Mouse (Mus musculus) T-cell, adult 2 months (primary cell): Measurements from ENCODE around the gene Stk19.
"Not testable (repeated sequence)": the region's sequence is repeated elsewhere in the genome, so short reads cannot be mapped to it uniquely, and the experiment has no call there.

ENCODE experiments used
- DNase-seq: peaks from one replicate; pipeline ENCODE4 v3.0.0; 2022; ENCODE audit warnings: low spot score

Stk19 gene

DNA sequence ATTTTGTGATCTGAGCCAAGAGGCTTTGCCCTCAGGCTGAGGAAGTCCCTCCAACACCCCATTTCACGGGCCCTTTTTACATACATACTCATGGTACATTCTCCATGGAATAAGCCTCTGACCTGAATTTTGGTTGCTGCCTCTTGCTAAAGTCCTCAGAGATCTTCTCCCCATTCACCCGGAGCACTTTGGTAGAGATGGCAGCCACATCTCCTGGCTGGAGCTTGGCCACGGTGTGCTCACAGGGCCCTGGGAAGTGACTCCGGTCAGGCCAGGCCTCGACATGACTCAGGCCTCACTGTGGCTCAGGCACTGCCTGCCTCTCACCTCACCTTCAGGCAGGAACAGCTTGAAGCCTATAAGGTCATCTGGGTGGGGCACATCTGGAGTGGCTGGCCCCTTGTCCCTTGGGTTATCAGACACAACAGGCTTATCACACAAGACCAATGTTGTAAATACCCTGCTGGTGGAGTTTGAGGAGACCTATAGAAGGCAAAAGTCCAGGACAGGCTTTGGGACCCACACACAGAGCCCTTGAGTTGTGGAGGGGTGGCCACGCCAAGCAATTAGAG is 4.1 kb upstream of the Stk19 start:
- DNase-seq = no peak

DNA sequence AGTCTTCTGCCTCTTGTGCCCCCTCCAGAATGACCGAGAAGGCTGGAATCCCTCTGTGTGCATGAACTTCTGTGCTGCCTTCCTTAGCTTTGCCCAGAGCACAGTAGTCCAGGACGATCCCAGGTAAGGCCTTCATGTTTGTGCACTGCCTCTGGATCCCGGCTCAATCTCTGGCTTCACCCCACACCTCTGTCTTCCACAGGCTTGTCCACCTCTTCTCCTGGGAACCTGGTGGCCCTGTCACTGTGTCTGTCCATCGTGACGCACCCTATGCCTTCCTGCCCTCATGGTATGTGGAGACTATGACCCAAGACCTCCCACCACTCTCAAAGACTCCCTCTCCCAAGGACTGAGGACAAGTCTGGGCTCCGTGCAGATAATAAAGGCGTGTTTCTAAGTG is 2.0 kb upstream of the Stk19 start:
- no peak for DNase-seq

DNA sequence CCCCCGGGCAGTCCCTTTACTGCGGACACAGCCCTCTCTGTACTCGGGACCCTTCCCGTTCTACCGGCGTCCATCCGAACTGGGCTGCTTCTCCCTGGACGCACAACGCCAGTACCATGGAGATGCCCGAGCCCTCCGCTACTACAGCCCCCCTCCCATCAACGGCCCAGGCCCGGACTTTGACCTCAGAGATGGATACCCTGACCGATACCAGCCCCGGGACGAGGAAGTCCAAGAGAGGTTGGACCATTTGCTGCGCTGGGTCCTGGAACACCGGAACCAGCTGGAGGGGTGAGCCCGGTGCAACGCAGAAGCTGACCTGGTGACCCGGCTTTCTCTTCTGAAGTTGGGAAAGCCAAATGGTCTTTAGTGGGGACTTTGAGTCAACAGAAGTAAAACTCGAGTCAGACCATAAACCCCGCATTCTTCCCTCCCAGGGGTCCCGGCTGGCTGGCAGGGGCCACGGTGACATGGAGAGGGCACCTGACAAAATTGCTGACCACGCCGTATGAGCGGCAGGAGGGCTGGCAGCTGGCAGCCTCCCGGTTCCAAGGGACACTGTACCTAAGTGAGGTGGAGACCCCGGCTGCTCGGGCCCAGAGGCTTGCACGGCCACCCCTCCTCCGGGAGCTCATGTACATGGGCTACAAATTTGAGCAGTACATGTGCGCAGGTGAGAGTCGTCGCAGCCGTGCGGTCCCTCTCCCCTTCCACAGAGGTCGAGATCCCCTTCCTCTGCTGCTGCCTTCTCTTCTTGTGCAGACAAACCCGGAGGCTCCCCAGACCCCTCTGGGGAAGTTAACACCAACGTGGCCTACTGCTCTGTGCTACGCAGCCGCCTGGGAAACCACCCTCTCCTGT is 949 bp upstream of the Stk19 start:
- DNase-seq = no peak

DNA sequence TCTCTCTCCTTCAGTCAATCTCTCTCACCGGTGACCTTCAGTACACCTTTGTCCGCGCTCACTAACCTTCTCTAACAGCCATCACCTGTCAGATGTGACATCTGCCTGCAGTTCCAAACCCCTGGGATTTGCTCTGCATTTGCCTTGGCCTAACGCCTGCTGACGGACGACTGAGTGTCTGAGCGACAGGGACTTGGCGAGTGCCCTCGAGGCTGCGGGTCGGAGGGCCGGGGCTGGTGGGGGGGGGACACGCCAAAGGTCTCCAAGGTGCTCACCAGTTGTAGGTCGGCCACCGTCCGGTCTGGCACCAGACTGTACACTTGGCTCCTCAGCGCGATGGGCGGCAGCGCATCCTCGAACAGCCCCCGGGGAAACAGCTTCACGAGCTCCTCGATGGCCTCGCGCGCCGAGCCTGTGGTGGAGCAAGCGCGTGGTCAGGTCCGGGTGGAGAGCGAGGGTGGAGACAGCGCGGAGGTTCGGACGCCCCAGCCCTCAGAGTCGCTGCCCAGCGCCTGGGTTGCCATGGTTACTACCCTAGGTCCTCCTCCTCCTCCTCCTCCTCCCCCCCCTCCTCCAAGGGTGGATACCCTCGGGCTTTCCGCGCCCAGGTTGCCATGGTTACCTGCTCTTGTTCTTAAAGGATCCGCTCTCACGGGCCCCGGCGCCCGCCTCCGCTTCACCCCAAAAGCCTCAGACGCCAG is 440 bp downstream of the Stk19 start:
- DNase-seq = no peak

DNA sequence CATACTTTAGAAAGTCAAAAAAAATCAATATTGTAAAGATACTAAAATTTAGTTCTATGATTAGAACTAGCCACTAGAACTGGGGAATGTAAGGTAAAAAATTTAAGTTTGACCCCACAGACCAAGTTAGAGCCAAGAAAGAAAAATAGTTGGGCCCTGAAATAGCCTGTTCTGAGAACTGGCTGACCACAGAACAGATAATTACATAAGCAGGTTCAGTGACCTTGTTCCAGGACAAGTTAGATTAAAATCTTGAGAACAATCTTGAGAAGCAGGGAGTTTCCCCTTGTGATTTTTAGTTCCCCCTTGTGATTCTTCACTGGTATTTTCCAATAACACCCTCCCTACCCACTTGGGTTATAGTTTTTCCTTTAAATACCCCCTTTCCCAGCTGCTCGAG is 6.0 kb downstream of the Stk19 start:
- DNase-seq = not testable (repeated sequence)

DNA sequence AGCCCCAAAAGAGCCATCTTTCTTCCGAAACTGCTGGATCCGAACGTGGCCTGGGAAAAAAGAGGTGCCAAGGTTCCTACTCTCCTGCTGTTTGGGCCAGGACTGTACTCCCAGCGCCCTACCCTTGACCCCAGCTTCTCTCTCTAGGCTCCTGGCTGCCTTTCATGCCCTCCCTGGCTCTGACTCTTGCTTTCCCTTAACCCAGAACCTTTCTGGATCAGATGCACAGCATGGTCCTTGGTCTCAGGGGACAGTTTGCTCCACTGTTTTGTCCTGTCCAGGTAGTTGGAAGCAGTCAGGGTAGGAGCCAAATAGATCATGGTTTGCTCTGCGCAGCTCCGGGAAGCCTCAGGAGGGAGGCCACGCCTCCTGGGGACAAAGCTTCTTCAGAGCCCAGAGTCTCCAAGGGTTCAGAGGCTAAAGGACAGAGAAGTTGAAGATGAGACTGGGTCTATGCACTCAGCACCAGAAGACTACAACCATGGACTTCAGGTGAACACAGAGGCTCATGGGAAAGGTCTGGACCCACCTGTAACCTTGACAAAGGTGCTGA is 21.9 kb downstream of the Stk19 start:
- no peak for DNase-seq

DNA sequence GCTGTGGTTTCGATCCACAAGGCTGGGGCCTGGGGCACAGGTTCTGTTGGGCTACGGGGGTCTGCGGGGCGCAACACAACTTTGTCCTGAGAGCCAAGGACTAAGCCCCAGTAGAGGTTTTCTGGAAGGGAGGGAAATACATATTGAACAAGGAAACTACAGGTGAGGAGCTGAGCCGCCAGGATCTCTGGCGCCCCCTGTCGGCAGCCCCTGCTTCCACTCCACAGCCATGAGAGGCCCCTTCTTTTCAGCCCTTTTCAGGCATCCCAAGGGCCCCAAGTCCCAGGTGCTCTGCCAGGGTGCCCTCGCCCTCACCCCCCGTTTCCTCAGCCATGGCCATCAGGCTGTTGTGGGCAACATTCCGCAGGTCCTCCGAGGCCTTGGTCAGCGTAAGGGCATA is 23.0 kb downstream of the Stk19 start:
- peak; percentile 29 for DNase-seq

DNA sequence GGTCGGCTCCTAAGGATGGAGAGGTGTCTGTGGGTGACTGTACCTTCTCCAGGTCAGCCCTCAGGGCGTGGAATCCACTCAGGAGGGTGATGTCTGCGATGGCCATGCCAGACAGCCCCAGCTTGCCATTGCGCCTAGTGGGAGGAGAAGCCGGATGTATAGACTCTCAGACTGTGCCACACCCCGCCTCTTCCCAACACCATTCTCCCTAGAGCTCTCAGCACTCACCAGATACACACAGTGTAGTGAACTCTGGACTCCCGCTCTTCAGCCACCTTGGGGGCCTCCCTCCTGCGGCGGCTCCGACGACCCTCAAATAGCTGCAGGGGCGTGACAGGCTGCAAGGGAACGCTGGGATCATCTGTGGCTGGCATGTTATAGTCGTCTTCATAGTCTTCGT is 25.5 kb downstream of the Stk19 start:
- no peak for DNase-seq

DNA sequence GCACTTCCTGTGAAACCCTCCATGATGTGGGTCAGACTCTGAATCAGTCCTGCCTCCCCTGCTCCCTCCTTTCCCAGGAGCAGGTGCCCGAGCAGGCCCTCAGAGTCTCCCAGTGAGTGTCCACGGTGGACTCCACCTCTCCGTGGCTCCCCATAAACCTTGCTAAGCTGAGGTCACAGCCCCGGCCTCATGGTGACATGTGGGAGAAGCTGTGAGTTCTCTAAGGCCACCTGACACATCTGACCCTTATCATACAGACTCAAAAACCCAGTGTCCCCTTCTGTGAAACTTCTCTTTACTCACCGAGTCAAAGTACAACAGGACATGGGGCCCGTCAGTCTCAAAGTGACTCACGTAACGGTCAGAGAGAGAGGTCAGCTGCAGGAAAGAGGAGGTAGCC is 25.9 kb downstream of the Stk19 start:
- DNase-seq = not testable (repeated sequence)

DNA sequence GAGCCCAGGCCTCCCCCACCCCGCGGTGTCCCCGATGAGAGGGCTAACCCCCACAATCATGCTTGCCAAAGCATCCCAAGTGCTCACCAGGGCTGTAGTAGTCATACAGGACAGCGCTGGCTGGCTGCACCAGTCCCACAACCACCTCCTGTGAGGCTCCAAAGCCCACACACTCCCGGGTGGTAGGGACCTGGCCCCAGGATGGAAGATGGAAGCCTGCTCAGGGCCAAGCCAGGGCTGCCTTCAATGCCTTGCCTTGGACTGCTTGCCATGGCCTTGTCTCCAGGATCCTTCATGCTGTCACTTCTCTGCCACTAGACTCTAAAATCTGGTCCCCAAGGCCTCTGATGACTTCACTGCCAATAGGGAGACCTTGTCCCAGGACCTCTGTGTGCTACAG is 26.3 kb downstream of the Stk19 start:
- DNase-seq = not testable (repeated sequence)

DNA sequence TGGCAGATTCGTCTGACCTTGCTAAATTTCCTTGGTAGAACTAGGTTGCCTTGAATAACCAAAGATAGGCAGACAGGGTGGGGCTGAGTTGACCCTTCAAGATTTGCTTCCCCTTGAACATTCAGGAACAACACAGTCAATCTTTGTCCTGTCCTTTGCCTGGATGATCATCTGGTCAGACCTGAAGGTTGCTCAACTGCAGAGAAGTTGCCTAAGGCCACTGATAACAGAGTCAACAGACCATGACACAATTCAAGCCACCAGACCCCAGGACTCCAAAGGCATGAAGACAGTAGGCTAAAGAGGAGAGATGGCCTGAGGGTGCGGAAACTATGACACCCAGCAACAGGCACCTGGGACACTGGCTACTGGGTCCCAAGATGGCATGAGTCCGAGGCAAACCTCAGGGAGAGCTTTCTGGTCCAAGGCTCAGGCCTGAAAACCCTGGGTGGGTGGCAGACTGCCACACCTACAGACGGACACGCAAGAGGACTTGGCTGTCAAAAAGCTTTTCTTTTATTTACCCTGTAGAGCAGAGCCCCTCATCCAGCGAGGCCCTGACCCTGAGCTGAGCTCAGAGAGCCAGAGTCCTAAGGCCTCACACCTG is 28.0 kb downstream of the Stk19 start:
- DNase-seq = no peak

DNA sequence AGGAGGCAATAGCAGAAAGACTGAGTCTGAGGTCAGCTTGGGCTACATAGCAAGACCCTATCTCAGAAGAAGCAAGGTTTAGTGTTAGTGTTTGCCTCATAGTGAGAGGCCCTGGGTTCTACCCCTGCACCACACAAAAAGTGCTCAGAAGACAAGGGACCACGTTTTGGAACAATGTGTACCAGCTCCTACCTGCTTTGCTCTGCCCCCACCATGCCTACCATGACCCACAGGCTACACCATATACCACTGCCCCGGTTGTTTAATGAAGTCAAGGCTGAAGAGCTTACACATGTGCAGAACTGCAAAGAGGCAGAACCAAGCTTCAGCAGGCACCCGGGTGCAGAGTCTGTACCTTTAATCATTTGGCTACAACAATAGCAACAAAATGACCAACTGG is 29.6 kb downstream of the Stk19 start:
- DNase-seq = no peak

DNA sequence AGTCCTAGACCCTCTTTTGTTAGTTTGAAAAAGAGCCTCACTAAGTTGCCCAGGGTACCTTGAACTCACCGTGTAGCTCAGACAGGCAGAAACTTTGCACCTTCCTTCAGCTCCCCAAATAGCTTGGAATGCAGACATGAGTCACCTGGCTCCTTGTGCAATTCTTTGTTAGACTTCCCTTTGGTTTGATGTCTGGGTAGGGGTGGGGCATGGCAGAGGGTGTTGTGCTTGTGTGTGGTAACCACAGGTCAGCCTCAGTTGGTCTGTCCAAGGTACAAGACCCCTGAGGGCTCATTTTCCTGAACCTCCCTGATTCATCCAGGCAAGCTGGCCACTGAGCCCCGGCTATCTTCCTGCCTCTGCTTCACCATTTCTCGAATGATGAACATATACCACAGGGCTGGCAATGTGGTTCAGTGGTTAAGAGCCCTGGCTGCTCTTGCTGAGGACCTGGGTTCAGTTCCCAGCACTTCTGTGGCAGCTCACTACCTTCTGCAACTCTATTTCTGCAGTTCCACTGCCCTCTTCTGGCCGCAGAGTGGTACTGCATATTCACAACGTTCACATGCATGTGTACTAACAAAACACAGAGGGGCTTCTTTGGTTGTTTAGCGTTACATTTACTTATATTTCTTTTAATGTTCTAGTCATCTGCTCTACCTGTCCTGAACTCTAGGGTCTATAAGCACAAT is 31.7 kb downstream of the Stk19 start:
- DNase-seq = no peak

DNA sequence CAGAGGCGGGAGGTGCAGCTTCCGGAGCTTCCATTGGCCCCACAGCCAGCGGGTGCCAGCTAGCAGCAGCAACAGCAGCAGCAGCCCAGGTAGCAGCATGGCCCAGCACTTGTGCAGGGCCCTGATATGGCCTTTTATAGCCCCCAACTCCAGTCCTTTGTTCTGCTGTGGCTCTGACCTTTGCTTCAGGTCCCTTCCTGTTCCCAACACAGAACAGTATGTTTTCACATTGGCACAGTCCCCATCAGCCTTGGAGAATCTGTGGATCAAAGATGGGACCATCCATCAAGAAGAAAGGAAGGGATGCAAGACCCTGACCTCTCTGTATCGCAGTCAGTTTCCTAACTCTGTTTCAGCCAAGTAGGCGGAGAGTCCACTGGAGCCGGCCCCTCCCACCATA is 32.4 kb downstream of the Stk19 start, which contains the start of gene Cyp21a1:
TSS of gene Cyp21a1 (minus strand) at position 261 of the 400 bp plus-strand sequence.
- DNase-seq = not testable (repeated sequence)

DNA sequence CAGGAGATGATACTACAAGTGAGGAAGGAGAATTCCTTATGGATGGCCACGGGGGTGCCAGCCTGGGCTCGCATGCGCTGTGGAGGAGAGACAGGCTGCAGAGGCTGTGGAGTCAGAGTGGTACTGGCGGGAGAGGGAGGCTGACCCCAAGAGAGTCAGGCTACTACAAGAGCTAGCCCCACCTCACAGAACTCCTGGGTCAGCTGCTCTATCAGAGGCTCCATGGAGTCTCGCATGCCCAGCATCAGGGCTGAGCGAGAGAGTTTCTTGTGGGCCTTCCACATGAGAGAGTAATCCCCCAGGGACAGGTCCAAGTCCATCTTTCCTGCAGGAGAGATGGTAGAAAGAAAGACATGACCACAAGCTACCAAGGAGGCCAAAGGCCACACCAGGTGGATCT is 33.4 kb downstream of the Stk19 start:
- not testable (repeated sequence) for DNase-seq

DNA sequence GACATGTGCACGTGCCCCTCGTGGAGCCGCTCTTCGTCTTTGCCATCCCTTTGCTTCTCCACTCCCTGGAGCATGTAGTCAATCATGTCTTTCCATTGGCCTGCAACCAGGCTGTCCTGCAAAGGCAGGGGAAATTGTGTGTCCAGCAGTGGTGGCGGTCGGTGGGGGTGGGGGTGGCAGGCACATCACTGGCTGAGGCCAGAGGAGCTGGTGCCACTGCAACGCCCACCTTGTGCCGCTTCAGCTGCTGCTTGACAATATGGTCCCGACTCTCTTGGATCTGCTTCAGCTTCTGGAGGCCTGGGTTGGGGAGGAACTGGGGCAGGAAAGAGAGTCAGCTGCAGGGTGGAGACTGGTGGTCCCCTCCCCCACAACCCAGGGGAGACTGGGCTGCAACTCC is 34.0 kb downstream of the Stk19 start:
- not testable (repeated sequence) for DNase-seq

DNA sequence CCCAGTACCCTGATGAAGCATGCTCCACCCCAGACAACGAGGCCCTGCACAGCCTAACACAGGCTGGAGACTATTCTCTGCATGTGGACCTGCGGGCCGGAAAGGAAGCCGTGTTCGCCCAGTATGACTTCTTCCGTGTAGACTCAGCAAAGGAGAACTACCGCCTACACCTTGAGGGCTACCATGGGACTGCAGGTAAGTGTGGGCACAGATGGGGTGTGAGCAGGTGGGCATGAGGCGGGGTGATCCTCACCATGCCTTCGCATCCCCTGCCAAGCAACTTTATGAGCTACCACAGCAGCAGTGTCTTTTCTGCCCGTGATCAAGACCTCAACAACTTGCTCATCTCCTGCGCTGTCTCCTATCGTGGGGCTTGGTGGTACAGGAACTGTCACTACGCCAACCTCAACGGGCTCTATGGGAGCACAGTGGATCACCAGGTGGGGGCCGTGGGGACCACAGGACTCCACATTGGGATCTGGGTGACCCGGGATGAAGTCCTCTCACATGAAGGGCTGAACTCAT is 35.9 kb downstream of the Stk19 start:
- not testable (repeated sequence) for DNase-seq

DNA sequence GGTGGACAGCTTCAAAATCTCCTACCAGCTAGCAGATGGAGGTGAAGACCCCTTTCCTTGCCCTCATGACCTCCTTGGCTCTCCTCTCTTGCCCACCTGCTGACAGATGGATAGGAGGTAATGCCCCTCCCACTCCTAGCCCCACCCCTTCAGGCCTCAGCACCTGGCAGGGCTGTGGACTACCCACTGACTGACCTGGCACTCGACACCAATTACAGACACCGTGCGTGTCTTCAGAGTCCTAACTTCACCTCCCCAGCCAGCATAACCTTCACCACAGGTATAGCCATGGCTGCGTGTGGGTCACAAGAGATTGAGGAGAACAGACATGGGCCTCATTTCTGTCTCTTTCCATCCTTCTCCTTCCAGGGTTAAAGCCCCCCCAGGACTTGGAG is 37.2 kb downstream of the Stk19 start:
- no peak for DNase-seq

DNA sequence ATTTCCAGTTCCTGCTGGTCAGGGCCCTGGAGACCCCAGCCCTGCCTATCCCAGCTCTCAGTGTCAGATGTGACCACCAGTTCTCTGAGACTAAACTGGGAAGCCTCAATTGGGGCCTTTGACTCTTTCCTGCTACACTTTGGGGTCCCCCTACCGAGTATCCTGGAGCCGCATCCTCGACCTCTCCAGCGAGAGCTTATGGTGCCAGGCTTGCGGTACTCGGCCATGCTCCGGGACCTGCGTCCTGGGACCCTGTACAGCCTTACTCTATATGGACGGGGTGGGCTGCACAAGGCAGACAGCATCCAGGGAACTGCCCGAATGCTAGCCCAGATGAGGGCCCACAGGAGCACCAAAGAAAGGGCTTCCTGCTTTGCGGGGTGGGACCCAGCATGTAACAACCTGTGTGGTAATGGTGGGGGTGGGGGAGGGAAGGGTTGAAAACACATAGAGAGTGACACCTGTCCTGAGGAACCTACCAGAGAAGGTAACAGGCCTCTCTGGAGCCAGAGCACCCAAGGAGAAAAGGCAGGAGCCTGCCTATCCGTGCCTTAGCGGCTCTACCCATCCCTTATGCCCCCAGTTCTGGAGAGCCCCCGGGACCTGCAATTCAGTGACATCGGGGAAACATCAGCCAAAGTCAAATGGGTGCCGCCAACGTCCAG is 37.7 kb downstream of the Stk19 start:
- no peak for DNase-seq

DNA sequence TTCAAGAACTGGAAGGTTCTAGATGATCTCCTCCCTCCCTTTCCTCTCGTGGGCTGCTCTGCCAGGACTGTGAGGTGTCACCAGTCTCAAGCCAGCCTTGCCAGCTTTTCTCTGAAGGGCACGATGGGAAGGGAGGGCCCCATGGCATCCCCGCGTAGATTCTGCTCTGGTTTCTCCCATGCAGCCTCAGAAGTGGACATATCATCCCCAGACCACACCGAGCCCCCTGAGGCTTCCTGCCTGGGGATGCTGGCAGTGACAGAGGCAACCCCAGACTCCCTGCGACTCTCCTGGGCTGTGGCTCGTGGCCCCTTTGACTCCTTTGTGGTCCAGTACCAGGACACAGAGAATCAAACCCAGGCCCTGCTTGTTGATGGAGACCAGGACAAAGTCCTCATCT is 38.7 kb downstream of the Stk19 start:
- not testable (repeated sequence) for DNase-seq
